Mouse (Mus musculus): ENCODE results near the gene Ogdh. TPM values are rescaled to one million over a fixed set of nuclear protein-coding genes. Genes with fewer than 3 reads are reported as not detected.
A peak's percentile ranks its signal among the peaks of the same experiment; 100 is the strongest.

Gene Ogdh
- polyA plus RNA-seq, 1 experiment from 2014 or later: 100 TPM

DNA sequence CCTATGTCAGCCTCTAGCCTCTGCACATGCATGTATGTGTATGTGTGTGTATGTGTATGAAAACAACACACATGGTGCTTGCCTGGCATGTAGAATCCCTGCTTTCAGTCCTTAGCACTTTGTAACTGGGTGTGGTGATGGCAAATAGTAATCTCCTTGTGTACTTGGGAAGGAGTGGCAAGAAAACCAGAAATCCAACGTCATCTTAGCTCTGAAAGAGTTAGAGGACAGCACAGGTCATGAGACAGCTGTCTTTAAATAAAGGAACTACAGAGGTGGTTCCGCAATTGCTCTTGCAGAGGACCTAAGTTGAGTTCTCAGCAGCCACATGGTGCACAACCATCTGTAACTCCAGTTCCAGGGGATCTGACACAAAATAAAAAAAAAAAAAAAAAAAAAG, 8.0 kb downstream of the Ogdh start:
- peaks cover 34% of the 10 kb centered on the region; the same call in 1 of the 2 replicates for H3K36me3 ChIP-seq
- H3K9ac ChIP-seq: no peak overlapping the region
- no peaks in the 10 kb centered on the region for H3K27me3 ChIP-seq (replicated peaks)
- no peak overlapping the region for H3K4me2 ChIP-seq
- 64% methylated on average over 2 of the region's 2 CpGs for WGBS
- peak overlapping the region; percentile 14; the same call in 1 of the 2 replicates for H3K27ac ChIP-seq
- H3K4me3 ChIP-seq (replicated peaks): no peak overlapping the region
- H3K4me1 ChIP-seq: no peaks in the 10 kb centered on the region; the same call in 1 of the 2 replicates
- no peaks in the 10 kb centered on the region for H3K9me3 ChIP-seq
- 0 out of 2 replicates have a peak, but pooled peaks have one; percentile 40 for ATAC-seq (ENCODE audit: insufficient read depth, low FRiP score, low read depth)

DNA sequence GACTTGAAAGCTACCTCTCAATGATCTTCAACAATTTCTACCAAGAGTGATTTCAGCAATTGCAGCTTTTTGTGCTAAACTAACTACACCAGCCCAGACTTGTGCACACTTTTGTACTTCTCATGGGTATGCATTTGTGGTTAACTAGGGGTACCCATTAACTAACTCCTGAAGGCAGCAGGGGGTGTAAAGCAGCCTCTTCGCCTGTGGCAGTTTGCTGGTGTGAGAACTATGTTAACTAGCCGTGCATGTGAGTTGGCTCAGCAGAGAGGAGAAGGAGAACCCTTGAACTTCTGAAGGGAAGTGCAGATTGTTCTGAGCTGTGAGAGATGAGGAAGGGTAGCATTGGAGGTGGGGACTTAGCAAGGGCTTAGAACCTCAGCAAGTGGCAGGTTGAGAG, 11.4 kb downstream of the Ogdh start:
- H3K4me2 ChIP-seq: no peak overlapping the region
- no peak overlapping the region for H3K9ac ChIP-seq
- 89% methylated on average over 2 of the region's 2 CpGs for WGBS
- ATAC-seq (ENCODE audit: insufficient read depth, low FRiP score, low read depth): no peak
- no peak overlapping the region for H3K27ac ChIP-seq
- no peak overlapping the region for H3K4me3 ChIP-seq (replicated peaks)
- no peaks in the 10 kb centered on the region; the same call in 1 of the 2 replicates for H3K4me1 ChIP-seq
- peaks cover 33% of the 10 kb centered on the region; the same call in 1 of the 2 replicates for H3K36me3 ChIP-seq
- no peaks in the 10 kb centered on the region for H3K9me3 ChIP-seq
- H3K27me3 ChIP-seq (replicated peaks): no peaks in the 10 kb centered on the region

DNA sequence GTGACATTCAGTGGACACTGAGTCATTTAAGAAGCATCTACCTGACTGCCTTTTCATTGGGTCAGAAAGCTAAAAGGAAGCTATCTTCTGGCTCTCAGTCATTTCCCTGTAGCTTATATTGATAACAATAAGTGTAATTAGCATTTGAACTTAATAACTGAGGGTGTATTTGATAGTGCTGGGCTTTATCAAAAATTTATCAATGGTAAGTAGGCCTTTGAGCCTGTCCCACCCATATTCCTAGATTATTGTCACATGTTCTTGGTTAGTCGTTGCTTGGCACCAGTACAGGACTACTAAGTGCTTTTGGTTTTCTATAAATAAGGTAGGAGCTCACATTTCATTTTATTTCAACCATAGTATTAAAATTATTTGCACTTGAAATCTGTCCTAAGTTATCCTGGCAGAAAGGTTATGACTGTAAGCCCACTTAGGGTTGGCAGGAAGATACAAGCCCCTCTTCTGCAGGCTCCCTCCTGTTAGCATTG, 14.6 kb downstream of the Ogdh start:
- Histone ChIP-seq H3K4me3 (replicated peaks) (no peak overlapping the region), H3K36me3 (peaks cover 21% of the 10 kb centered on the region; the same call in 1 of the 2 replicates), H3K4me1 (no peaks in the 10 kb centered on the region), H3K9ac (no peak overlapping the region), H3K4me2 (no peak overlapping the region), H3K27ac (no peak overlapping the region), H3K27me3 (replicated peaks) (no peaks in the 10 kb centered on the region), H3K9me3 (no peaks in the 10 kb centered on the region)
- ATAC-seq (ENCODE audit: insufficient read depth, low FRiP score, low read depth): no peak
- WGBS: 72% methylated on average over 1 of the region's 1 CpGs

DNA sequence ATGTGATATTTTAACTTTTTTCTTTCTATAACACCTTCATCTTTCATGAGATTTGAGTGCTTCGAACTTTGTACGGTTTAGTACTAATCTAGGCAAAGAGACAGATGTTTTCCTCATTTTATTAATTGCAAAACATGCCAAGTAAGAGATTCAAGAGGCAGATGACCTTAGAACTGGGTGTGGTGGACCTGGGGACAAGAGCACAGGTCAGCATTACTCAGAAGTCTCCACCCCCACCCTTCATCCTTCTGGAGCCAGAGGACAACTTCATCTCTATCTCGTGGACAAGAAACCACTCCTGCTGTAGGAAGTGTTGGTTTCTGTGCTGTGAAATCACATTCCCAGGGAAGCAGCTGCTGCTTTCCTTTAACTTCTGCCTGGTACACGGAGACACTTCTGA, 16.7 kb downstream of the Ogdh start:
- Histone ChIP-seq H3K27ac (no peak overlapping the region), H3K36me3 (0 out of 2 replicates have a peak, but pooled peaks cover 16% of the 10 kb centered on the region)

GRCm38 (mm10) chr11:6313874-6314406, 22.5 kb downstream of the Ogdh start:
- Histone ChIP-seq H3K4me1 (no peaks in the 10 kb centered on the region), H3K27ac (no peak overlapping the region), H3K9ac (no peak overlapping the region), H3K9me3 (no peaks in the 10 kb centered on the region), H3K36me3 (peaks cover 32% of the 10 kb centered on the region), H3K27me3 (replicated peaks) (no peaks in the 10 kb centered on the region), H3K4me3 (replicated peaks) (no peak overlapping the region), H3K4me2 (no peak overlapping the region)
- 75% methylated on average over 7 of the region's 7 CpGs for WGBS
- ATAC-seq (ENCODE audit: insufficient read depth, low FRiP score, low read depth): no peak

More for the DNA sequence above, 16.7 kb downstream of the Ogdh start:
- H3K9ac ChIP-seq: no peak overlapping the region
- H3K27me3 ChIP-seq (replicated peaks): no peaks in the 10 kb centered on the region
- H3K9me3 ChIP-seq: no peaks in the 10 kb centered on the region
- H3K4me3 ChIP-seq (replicated peaks): no peak overlapping the region
- H3K4me2 ChIP-seq: no peak overlapping the region
- no peaks in the 10 kb centered on the region for H3K4me1 ChIP-seq
- WGBS: 90% methylated on average over 4 of the region's 4 CpGs
- no peak for ATAC-seq (ENCODE audit: insufficient read depth, low FRiP score, low read depth)

DNA sequence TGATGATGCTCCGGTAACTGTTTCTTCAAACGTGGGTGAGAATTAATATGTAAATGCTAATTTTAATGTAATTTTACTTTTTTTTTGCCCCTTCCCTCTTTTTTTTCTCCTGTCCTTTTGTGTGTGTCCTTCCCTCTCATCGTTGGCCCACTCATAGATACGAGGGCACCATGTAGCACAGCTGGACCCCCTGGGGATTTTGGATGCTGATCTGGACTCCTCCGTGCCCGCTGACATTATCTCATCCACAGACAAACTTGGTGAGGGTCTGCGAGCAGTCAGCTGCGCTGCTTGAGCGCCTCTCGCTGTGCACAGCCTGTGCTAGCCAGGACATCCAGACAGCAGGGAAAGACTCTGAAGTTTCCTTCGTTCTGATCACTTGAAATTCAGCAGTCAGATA, 25.4 kb downstream of the Ogdh start:
- Histone ChIP-seq H3K4me3 (replicated peaks) (no peak overlapping the region), H3K36me3 (peaks cover 34% of the 10 kb centered on the region), H3K9ac (no peak overlapping the region), H3K27me3 (replicated peaks) (no peaks in the 10 kb centered on the region), H3K4me1 (no peaks in the 10 kb centered on the region), H3K9me3 (no peaks in the 10 kb centered on the region), H3K27ac (no peak overlapping the region), H3K4me2 (no peak overlapping the region)
- WGBS: 89% methylated on average over 11 of the region's 11 CpGs
- ATAC-seq (ENCODE audit: insufficient read depth, low FRiP score, low read depth): no peak

DNA sequence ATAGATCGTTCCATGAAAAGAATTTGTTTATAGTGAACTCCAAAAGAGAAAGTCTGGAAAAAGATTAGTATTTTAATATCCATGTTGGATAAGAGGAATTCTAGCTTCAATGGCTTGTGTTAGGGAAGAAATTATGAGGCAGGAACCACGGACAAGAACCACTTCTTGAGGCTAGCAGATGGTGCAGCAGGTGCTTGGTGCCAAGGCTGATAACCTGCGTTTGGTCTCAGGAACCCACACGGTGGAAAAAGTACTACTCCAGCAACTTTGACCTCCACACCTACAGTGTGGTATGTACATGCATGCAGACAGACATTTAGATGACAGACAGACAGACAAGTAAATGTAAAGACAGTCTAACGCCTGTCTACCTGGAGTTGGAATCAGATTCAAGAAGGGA, 27.1 kb downstream of the Ogdh start:
- H3K36me3 ChIP-seq: peaks cover 39% of the 10 kb centered on the region
- no peak for ATAC-seq (ENCODE audit: insufficient read depth, low FRiP score, low read depth)
- no peak overlapping the region for H3K4me3 ChIP-seq (replicated peaks)
- H3K9me3 ChIP-seq: no peaks in the 10 kb centered on the region
- no peak overlapping the region for H3K27ac ChIP-seq
- no peaks in the 10 kb centered on the region for H3K27me3 ChIP-seq (replicated peaks)
- 87% methylated on average over 5 of the region's 5 CpGs for WGBS
- no peak overlapping the region for H3K4me2 ChIP-seq
- H3K9ac ChIP-seq: no peak overlapping the region
- H3K4me1 ChIP-seq: no peaks in the 10 kb centered on the region

- no peak overlapping the region for H3K27ac ChIP-seq
- ATAC-seq (ENCODE audit: insufficient read depth, low FRiP score, low read depth): no peak
- no peaks in the 10 kb centered on the region for H3K27me3 ChIP-seq (replicated peaks)
- no peaks in the 10 kb centered on the region for H3K4me1 ChIP-seq
- no peak overlapping the region for H3K4me3 ChIP-seq (replicated peaks)
- peaks cover 40% of the 10 kb centered on the region for H3K36me3 ChIP-seq
- H3K9me3 ChIP-seq: no peaks in the 10 kb centered on the region
- H3K4me2 ChIP-seq: no peak overlapping the region
- WGBS: 81% methylated on average over 2 of the region's 2 CpGs
- no peak overlapping the region for H3K9ac ChIP-seq
These were observed 27.9 kb downstream of the Ogdh start for GRCm38 (mm10) chr11:6319374-6319773.

GRCm38 (mm10) chr11:6322086-6322485, 30.7 kb downstream of the Ogdh start:
- no peak for ATAC-seq (ENCODE audit: insufficient read depth, low FRiP score, low read depth)
- no peaks in the 10 kb centered on the region for H3K27me3 ChIP-seq (replicated peaks)
- H3K9me3 ChIP-seq: no peaks in the 10 kb centered on the region
- H3K9ac ChIP-seq: no peak overlapping the region
- no peaks in the 10 kb centered on the region for H3K4me1 ChIP-seq
- no peak overlapping the region for H3K27ac ChIP-seq
- peaks cover 26% of the 10 kb centered on the region for H3K36me3 ChIP-seq
- no peak overlapping the region for H3K4me3 ChIP-seq (replicated peaks)
- 88% methylated on average over 2 of the region's 2 CpGs for WGBS
- no peak overlapping the region for H3K4me2 ChIP-seq

GRCm38 (mm10) chr11:6323348-6323747, 31.9 kb downstream of the Ogdh start:
- Histone ChIP-seq H3K4me3 (replicated peaks) (no peak overlapping the region), H3K4me2 (no peak overlapping the region), H3K9ac (no peak overlapping the region), H3K27me3 (replicated peaks) (no peaks in the 10 kb centered on the region), H3K36me3 (peaks cover 19% of the 10 kb centered on the region; the same call in 1 of the 2 replicates), H3K9me3 (no peaks in the 10 kb centered on the region), H3K4me1 (no peaks in the 10 kb centered on the region), H3K27ac (no peak overlapping the region)
- 77% methylated on average over 5 of the region's 5 CpGs for WGBS
- no peak for ATAC-seq (ENCODE audit: insufficient read depth, low FRiP score, low read depth)

GRCm38 (mm10) chr11:6331256-6331655, 39.8 kb downstream of the Ogdh start:
- ATAC-seq (ENCODE audit: insufficient read depth, low FRiP score, low read depth): no peak
- Histone ChIP-seq H3K9ac (no peak overlapping the region), H3K4me3 (replicated peaks) (no peak overlapping the region), H3K27ac (no peak overlapping the region), H3K36me3 (peaks cover 10% of the 10 kb centered on the region), H3K4me2 (no peak overlapping the region), H3K27me3 (replicated peaks) (no peaks in the 10 kb centered on the region), H3K4me1 (no peaks in the 10 kb centered on the region), H3K9me3 (no peaks in the 10 kb centered on the region)
- WGBS: 87% methylated on average over 7 of the region's 7 CpGs

- 77% methylated on average over 3 of the region's 3 CpGs for WGBS
- Histone ChIP-seq H3K27me3 (replicated peaks) (no peaks in the 10 kb centered on the region), H3K27ac (no peak overlapping the region), H3K4me2 (no peak overlapping the region), H3K9me3 (no peaks in the 10 kb centered on the region), H3K4me1 (no peaks in the 10 kb centered on the region), H3K36me3 (peaks cover 10% of the 10 kb centered on the region), H3K4me3 (replicated peaks) (no peak overlapping the region), H3K9ac (no peak overlapping the region)
- ATAC-seq (ENCODE audit: insufficient read depth, low FRiP score, low read depth): no peak
These were observed 41.2 kb downstream of the Ogdh start for GRCm38 (mm10) chr11:6332606-6333005.

DNA sequence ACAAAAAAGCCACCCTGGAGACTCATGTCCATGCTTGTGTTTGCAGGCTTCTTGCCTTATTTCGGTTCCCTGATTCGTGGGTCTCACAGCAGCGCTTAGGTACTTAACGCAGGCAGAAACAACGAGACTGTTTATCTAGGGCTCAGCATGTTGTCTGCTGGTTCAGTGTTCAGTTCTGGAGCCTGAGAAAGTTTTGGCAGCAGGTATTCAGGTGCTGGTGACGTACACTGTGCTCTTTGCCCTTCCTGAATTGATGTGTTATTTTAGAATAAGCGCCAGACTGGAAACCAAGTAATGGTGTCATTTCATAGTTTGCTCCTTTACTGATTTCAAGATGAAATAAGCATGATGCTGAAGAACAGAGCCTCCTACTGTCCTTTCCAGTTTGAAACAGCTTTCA, 42.0 kb downstream of the Ogdh start:
- H3K4me3 ChIP-seq (replicated peaks): no peak overlapping the region
- 88% methylated on average over 7 of the region's 7 CpGs for WGBS
- H3K9ac ChIP-seq: no peak overlapping the region
- H3K27me3 ChIP-seq (replicated peaks): no peaks in the 10 kb centered on the region
- H3K27ac ChIP-seq: no peak overlapping the region
- no peaks in the 10 kb centered on the region for H3K4me1 ChIP-seq
- H3K4me2 ChIP-seq: no peak overlapping the region
- no peak for ATAC-seq (ENCODE audit: insufficient read depth, low FRiP score, low read depth)
- no peaks in the 10 kb centered on the region for H3K9me3 ChIP-seq
- H3K36me3 ChIP-seq: peaks cover 10% of the 10 kb centered on the region
